Mouse (Mus musculus) midbrain, postnatal 0 days (tissue): Measurements from ENCODE around the gene Ube2h. TPM values are rescaled to one million over a fixed set of nuclear protein-coding genes. Genes with fewer than 3 reads are reported as not detected.
"Not testable (repeated sequence)": the region's sequence is repeated elsewhere in the genome, so short reads cannot be mapped to it uniquely, and the experiment has no call there.

Experiments used
- ATAC-seq: fragments of 200-750 bp; cut with Nextera tagmentation; 2 replicates; pipeline ENCODE4 v1.8.0; 2017; ENCODE audit warnings: moderate number of reproducible peaks, mild to moderate bottlenecking, moderate TSS enrichment, moderate library complexity; ENCODE audit not compliant: low FRiP score
- DNase-seq: peaks from one replicate; pipeline ENCODE4 v3.0.0-alpha.2; 2015; ENCODE audit warnings: low spot score
- H3K27ac ChIP-seq: fragments of 300-500 bp; sonication (generic); 2 replicates; pipeline ENCODE4 v1.5.1; 2014; ENCODE audit warnings: low read depth, mild to moderate bottlenecking, low read length, mixed read lengths
- H3K27me3 ChIP-seq: fragments of 300-500 bp; sonication (generic); 2 replicates; pipeline ENCODE4 v1.6.1; 2014; ENCODE audit warnings: low read length, control low read depth, mixed read lengths; ENCODE audit not compliant: insufficient read depth
- H3K36me3 ChIP-seq: fragments of 300-500 bp; sonication (generic); 2 replicates; pipeline ENCODE4 v1.6.1; 2014; ENCODE audit warnings: low read length, control low read depth, mixed read lengths; ENCODE audit not compliant: insufficient read depth
- H3K4me1 ChIP-seq: fragments of 300-500 bp; sonication (generic); 2 replicates; pipeline ENCODE4 v1.6.1; 2014; ENCODE audit warnings: mild to moderate bottlenecking, control low read depth, antibody characterized with exemption, low read length, mixed read lengths; ENCODE audit not compliant: insufficient read depth
- H3K4me2 ChIP-seq: fragments of 300-500 bp; sonication (generic); 2 replicates; pipeline ENCODE4 v1.6.1; 2014; ENCODE audit warnings: low read depth, mild to moderate bottlenecking, low read length, mixed read lengths; ENCODE audit not compliant: poor library complexity, severe bottlenecking
- H3K4me3 ChIP-seq: fragments of 300-500 bp; sonication (generic); 2 replicates; pipeline ENCODE4 v1.5.1; 2014; ENCODE audit warnings: low read depth, mild to moderate bottlenecking, low read length, moderate library complexity
- H3K9ac ChIP-seq: fragments of 300-500 bp; sonication (generic); replicated peaks from 2 replicates; pipeline ENCODE4 v1.6.1; 2014; ENCODE audit warnings: mild to moderate bottlenecking, low read length, moderate library complexity, mixed read lengths; ENCODE audit not compliant: poor library complexity, severe bottlenecking
- H3K9me3 ChIP-seq: fragments of 300-500 bp; sonication (generic); 2 replicates; pipeline ENCODE4 v1.6.1; 2016; ENCODE audit warnings: low read length, control low read depth
- CTCF ChIP-seq: IDR thresholded peaks from 2 replicates; pipeline ENCODE4 v1.5.1; 2016; ENCODE audit warnings: antibody characterized with exemption, mild to moderate bottlenecking
- WGBS: fragments of 180-500 bp; shearing (Covaris S2); extraction: QIAGEN DNeasy Blood & Tissue Kit; methylation state at CpG from one replicate; pipeline ENCODE4 v1.1.7; 2014; 5-methylcytosine and 5-hydroxymethylcytosine counted together
- polyA plus RNA-seq: library from polyadenylated mRNA; unstranded; fragments of >200 nt; fragmentation: Nextera tagmentation; extraction: Ambion mirVana; gene quantifications from 2 replicates; pipeline ENCODE4 v1.2.1, GENCODE M21; 2015
- total RNA-seq: library from RNA; depleted of rRNA; stranded (reverse); fragments of >200 nt; gene quantifications from 2 replicates; pipeline ENCODE4 v1.2.3, GENCODE M21; 2014

Gene Ube2h
- total and polyA plus RNA-seq, 2 experiments from 2014 or later, result 43.1 to 47.8 TPM

- TF ChIP-seq CTCF, result no peak
- Histone ChIP-seq H3K4me2 (no peak overlapping the region), H3K9ac (no peak overlapping the region), H3K9me3 (no peaks in the 10 kb centered on the region), H3K4me3 (no peak overlapping the region), H3K36me3 (peaks cover 12% of the 10 kb centered on the region; the same call in 1 of the 2 replicates), H3K27ac (no peak overlapping the region), H3K27me3 (no peaks in the 10 kb centered on the region), H3K4me1 (no peaks in the 10 kb centered on the region)
- DNase-seq (no peak), ATAC-seq (no peak)
- WGBS, result 73% methylated on average over 16 of the region's 16 CpGs
Measured at GRCm38 (mm10) chr6:30211641-30212455, 92.5 kb downstream of the Ube2h start.

DNA sequence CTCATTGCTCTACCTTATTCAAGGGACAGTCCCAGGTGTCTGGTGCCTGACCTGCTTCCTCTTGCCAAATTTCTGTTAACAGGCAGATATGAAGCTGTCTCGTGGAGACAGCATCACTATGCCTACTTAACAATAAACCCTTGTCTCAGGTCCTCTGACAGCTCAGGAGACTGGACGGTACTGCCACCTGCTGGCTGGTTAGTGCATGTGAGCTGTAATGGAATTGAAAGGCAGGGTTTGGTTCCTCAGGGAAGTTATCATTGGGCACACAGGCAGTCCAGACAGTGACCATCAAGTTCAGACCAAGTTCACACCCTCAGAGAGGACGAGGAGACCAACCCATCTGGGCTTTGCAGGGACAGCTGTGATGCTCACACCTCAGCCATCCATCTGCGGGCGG is 93.6 kb downstream of the Ube2h start:
- DNase-seq, result peak; percentile 87
- Histone ChIP-seq H3K36me3 (peaks cover 12% of the 10 kb centered on the region; the same call in 1 of the 2 replicates), H3K4me3 (no peak overlapping the region), H3K9me3 (no peaks in the 10 kb centered on the region), H3K9ac (no peak overlapping the region), H3K4me1 (no peaks in the 10 kb centered on the region), H3K27me3 (no peaks in the 10 kb centered on the region), H3K27ac (no peak overlapping the region), H3K4me2 (no peak overlapping the region)
- peak; percentile 63 for ATAC-seq
- 38% methylated on average over 5 of the region's 5 CpGs for WGBS
- TF ChIP-seq CTCF, result peak; percentile 97

- no peak overlapping the region for H3K4me3 ChIP-seq
- 39% methylated on average over 4 of the region's 4 CpGs for WGBS
Measured at GRCm38 (mm10) chr6:30208844-30209243, 95.5 kb downstream of the Ube2h start.

GRCm38 (mm10) chr6:30205587-30206202 is 98.6 kb downstream of the Ube2h start:
- WGBS, result 7% methylated on average over 30 of the region's 30 CpGs
- peak overlapping the region; percentile 60 for H3K4me2 ChIP-seq
- H3K4me3 ChIP-seq, result peak overlapping the region; percentile 26; the same call in 1 of the 2 replicates
- no peaks in the 10 kb centered on the region for H3K27me3 ChIP-seq
- no peaks in the 10 kb centered on the region for H3K4me1 ChIP-seq
- no peaks in the 10 kb centered on the region for H3K36me3 ChIP-seq
- peak; percentile 89 for TF ChIP-seq CTCF
- no peaks in the 10 kb centered on the region for H3K9me3 ChIP-seq
- no peak overlapping the region for H3K27ac ChIP-seq
- H3K9ac ChIP-seq, result 0 out of 2 replicates have a peak overlapping the region, but pooled peaks have one; percentile 39
- peak; percentile 73 for DNase-seq
- ATAC-seq, result peak; percentile 79

More at GRCm38 (mm10) chr6:30208844-30209243, 95.5 kb downstream of the Ube2h start:
- no peaks in the 10 kb centered on the region for H3K9me3 ChIP-seq
- peaks cover 6% of the 10 kb centered on the region; the same call in 1 of the 2 replicates for H3K36me3 ChIP-seq
- ATAC-seq, result no peak
- no peak overlapping the region for H3K9ac ChIP-seq
- H3K27ac ChIP-seq, result no peak overlapping the region
- H3K4me1 ChIP-seq, result no peaks in the 10 kb centered on the region
- no peak for TF ChIP-seq CTCF
- no peaks in the 10 kb centered on the region for H3K27me3 ChIP-seq
- no peak for DNase-seq
- no peak overlapping the region for H3K4me2 ChIP-seq

GRCm38 (mm10) chr6:30205180-30205538 is 99.2 kb downstream of the Ube2h start:
- not testable (repeated sequence) for DNase-seq, H3K4me2 ChIP-seq, H3K9me3 ChIP-seq, H3K36me3 ChIP-seq, H3K9ac ChIP-seq, H3K27me3 ChIP-seq, H3K4me1 ChIP-seq, H3K4me3 ChIP-seq, ATAC-seq, H3K27ac ChIP-seq
- WGBS, result 81% methylated on average over 5 of the region's 6 CpGs
